Mouse (Mus musculus) liver, adult 2 months (tissue): Measurements from ENCODE around the gene Pcna.

Experiments used
- CTCF ChIP-seq: fragments of 200-500 bp; IDR thresholded peaks from 2 replicates; pipeline ENCODE4 v1.5.1; 2011; ENCODE audit warnings: low read depth, low read length, control low read depth
- POLR2A ChIP-seq: fragments of 200-500 bp; IDR thresholded peaks from 2 replicates; pipeline ENCODE4 v1.6.1; 2011; ENCODE audit warnings: low read length, control low read depth; ENCODE audit not compliant: insufficient read depth; ENCODE audit errors: extremely low read depth

DNA sequence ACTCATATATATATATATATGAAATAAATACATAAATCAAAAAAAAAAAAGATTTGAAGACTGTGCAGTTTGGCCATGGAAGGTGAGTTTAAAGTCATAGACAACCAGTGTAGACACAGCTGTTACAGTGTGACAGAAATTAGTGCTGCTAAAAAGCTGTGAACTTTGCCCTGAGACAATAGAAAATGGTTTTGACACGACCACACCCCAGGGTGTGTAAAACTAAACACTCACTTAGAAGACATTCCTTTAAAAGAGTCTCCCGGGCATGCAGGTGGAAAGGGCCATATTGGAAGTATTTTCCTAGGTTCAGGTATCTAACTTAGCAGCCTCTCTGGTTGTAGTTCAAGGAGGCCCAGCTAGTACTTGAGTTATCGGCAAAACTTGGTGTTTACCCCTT, 49.9 kb downstream of the Pcna start:
- TF ChIP-seq CTCF (no peak), POLR2A (no peak)
